Mouse (Mus musculus) liver, embryonic 14.5 days (tissue): ENCODE measurements around the gene Ccdc113.

Experiments used
- CTCF ChIP-seq: IDR thresholded peaks from 2 replicates; pipeline ENCODE4 v1.5.1; 2016; ENCODE audit warnings: antibody characterized with exemption, low read depth, control low read depth
- EP300 ChIP-seq: IDR thresholded peaks from 2 replicates; pipeline ENCODE4 v1.6.1; 2016; ENCODE audit warnings: antibody characterized with exemption, low read depth

GRCm38 (mm10) chr8:95497821-95498220, 36.1 kb upstream of the Ccdc113 start:
- no peak for TF ChIP-seq CTCF
- TF ChIP-seq EP300 = no peak
